Mouse (Mus musculus) brain, embryonic 14.5 days (tissue): ENCODE measurements around the gene Pcnt.

Experiments used
- CTCF ChIP-seq: fragments of 200-500 bp; IDR thresholded peaks from 2 replicates; pipeline ENCODE4 v1.5.1; 2012; ENCODE audit warnings: inconsistent platforms, mild to moderate bottlenecking, moderate library complexity, borderline replicate concordance; ENCODE audit not compliant: insufficient read depth, insufficient read length; ENCODE audit errors: extremely low read depth
- POLR2A ChIP-seq: fragments of 200-500 bp; IDR thresholded peaks from 2 replicates; pipeline ENCODE4 v1.6.1; 2012; ENCODE audit warnings: mild to moderate bottlenecking, inconsistent platforms, borderline replicate concordance; ENCODE audit not compliant: poor library complexity, insufficient read depth, insufficient read length, severe bottlenecking; ENCODE audit errors: extremely low read depth

DNA sequence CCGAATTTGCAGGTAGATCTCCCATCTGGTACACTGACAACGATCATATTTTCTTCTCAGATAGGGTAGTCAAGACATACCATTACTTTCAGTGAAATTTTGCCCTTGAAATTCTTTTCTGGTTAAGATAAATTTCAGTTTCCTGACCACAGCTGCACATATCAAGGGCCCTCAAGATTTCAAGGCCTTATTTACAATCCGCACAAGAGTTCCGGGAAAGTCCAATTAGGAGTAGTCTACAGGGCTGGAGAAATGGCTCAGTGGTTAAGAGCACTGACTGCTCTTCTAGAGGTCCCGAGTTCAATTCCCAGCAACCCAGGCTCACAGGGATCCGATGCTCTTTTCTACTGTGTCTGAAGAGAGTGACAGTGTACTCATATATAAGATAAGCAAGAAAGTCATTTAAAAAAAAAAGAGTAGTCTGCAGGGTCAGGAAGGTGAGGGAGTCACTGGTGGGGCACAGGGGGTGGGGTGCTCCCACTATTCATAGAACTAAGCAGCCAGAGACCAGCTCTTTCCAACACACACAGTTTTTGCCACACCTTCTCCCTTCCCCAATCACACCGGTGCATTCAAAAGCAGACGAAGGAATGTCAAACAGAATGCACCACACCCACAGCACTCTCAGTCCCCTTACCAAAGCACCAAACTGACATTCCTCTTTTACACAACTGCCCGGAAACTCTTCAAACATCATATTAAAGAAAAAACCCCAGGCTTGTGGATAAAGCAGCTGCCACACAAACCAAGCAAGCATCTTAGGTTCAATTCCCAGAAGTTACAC is 3.3 kb downstream of the Pcnt start:
- no peak for TF ChIP-seq CTCF
- TF ChIP-seq POLR2A, result no peak
